Comparison of ENCODE assay signal across 8 mouse cellular contexts in genomic region chr3:67572918-67573317, GRCm38 (mm10). TPM values are rescaled to one million over a fixed set of nuclear protein-coding genes. Genes with fewer than 3 reads are reported as not detected.
DNase-seq lines count a peak whose midpoint lies in the region; ATAC-seq and TF ChIP-seq lines count a peak whose summit lies in the region.

No protein-coding gene starts in this region.

- peak; percentile 55 for ATAC-seq in midbrain, embryonic 12.5 days (ENCODE audit: low FRiP score, low read depth)
- ATAC-seq in monocyte, adult 5-6 weeks (replicated peaks; ENCODE audit: insufficient number of reproducible peaks, low FRiP score, low TSS enrichment, poor library complexity, severe bottlenecking), result no peak

- H3K27me3 ChIP-seq in cerebellum, adult 2 months (ENCODE audit: control insufficient read depth, insufficient read depth, low read length), result no peaks in the 10 kb centered on the region
- H3K27me3 ChIP-seq in limb, embryonic 10.5 days (ENCODE audit: low read depth, poor library complexity, severe bottlenecking), result peaks cover 12% of the 10 kb centered on the region; the same call in 1 of the 2 replicates
- peaks cover 41% of the 10 kb centered on the region for H3K27me3 ChIP-seq in midbrain, embryonic 12.5 days

- no peaks in the 10 kb centered on the region for H3K36me3 ChIP-seq in limb, embryonic 10.5 days
- no peaks in the 10 kb centered on the region for H3K36me3 ChIP-seq in midbrain, embryonic 12.5 days

- H3K4me2 ChIP-seq in midbrain, embryonic 12.5 days (replicated peaks), result no peak overlapping the region

- no peak overlapping the region for H3K4me3 ChIP-seq in cerebellum, adult 2 months (replicated peaks; ENCODE audit: insufficient read depth, low read depth, low read length)
- no peak overlapping the region for H3K4me3 ChIP-seq in limb, embryonic 10.5 days
- no peak overlapping the region for H3K4me3 ChIP-seq in midbrain, embryonic 12.5 days

- TF ChIP-seq CTCF in cerebellum, adult 2 months (IDR thresholded peaks at IDR 0.05; ENCODE audit: borderline replicate concordance, insufficient read depth, low read depth, low read length), result peak; percentile 60; the same call in 1 of the 2 replicates
- peak; percentile 74; the same call in 1 of the 2 replicates for TF ChIP-seq CTCF in brain, embryonic 14.5 days (IDR thresholded peaks at IDR 0.05; ENCODE audit: borderline replicate concordance, extremely low read depth, insufficient read depth, insufficient read length)

- no peak for TF ChIP-seq POLR2A in cerebellum, adult 2 months (IDR thresholded peaks at IDR 0.05; ENCODE audit: borderline replicate concordance, insufficient read depth, low read length)
- TF ChIP-seq POLR2A in brain, embryonic 14.5 days (IDR thresholded peaks at IDR 0.05; ENCODE audit: borderline replicate concordance, extremely low read depth, insufficient read depth, insufficient read length, poor library complexity, severe bottlenecking), result no peak

- no peak overlapping the region for H3K9ac ChIP-seq in midbrain, embryonic 12.5 days (replicated peaks)

- no peaks in the 10 kb centered on the region for H3K4me1 ChIP-seq in cerebellum, adult 2 months (ENCODE audit: control insufficient read depth, insufficient read depth, low read length)
- H3K4me1 ChIP-seq in limb, embryonic 10.5 days, result no peaks in the 10 kb centered on the region
- no peaks in the 10 kb centered on the region for H3K4me1 ChIP-seq in midbrain, embryonic 12.5 days

- 62% methylated on average over 4 of the region's 4 CpGs for WGBS in cerebellum, adult 2 months
- WGBS in limb, embryonic 10.5 days, result 66% methylated on average over 4 of the region's 4 CpGs
- 69% methylated on average over 4 of the region's 4 CpGs for WGBS in midbrain, embryonic 12.5 days

- no peak for DNase-seq in cerebellum, adult 2 months
- DNase-seq in cerebellum, adult 11-12 months, result no peak
- peak; percentile 60 for DNase-seq in 416B (ENCODE audit: low read depth)
- DNase-seq in brain, embryonic 14.5 days (ENCODE audit: low read depth), result peak; percentile 71
- DNase-seq in forelimb bud, embryonic 11.5 days (ENCODE audit: low read depth, low spot score), result peak; percentile 61
- DNase-seq in limb, embryonic 10.5 days (ENCODE audit: low spot score), result peak; percentile 43

- no peak overlapping the region for H3K27ac ChIP-seq in cerebellum, adult 2 months (ENCODE audit: insufficient read depth, low read length)
- no peak overlapping the region for H3K27ac ChIP-seq in limb, embryonic 10.5 days
- no peak overlapping the region for H3K27ac ChIP-seq in midbrain, embryonic 12.5 days (replicated peaks)

- H3K9me3 ChIP-seq in limb, embryonic 10.5 days (replicated peaks), result no peaks in the 10 kb centered on the region
- H3K9me3 ChIP-seq in midbrain, embryonic 12.5 days, result no peaks in the 10 kb centered on the region

RNA-seq across cellular contexts. Expression of gene Mfsd1, which starts 9.6 kb away (rescaled TPM):
- polyA plus RNA-seq in cerebellum, adult 2 months (2012; rRNA removed), result 21.4 and 23.6 TPM in 2 replicates
- 24.1 and 29.3 TPM in 2 replicates for polyA plus RNA-seq in brain, embryonic 14.5 days (2012; rRNA removed)
- polyA plus RNA-seq in limb, embryonic 10.5 days (2016; fragmentation: Nextera tagmentation; extraction: Ambion mirVana), result 59.7 and 61.5 TPM in 2 replicates
- 53.9 and 56.3 TPM in 2 replicates for polyA plus RNA-seq in midbrain, embryonic 12.5 days (2016; fragmentation: Nextera tagmentation; extraction: Ambion mirVana)
- 173 to 236 TPM (median 206 TPM) in 3 replicates for total RNA-seq in monocyte, adult 5-6 weeks (2017)

RNA-seq across cellular contexts. Expression of gene Rarres1, which starts 57.6 kb away (rescaled TPM):
- polyA plus RNA-seq in cerebellum, adult 2 months (2012; rRNA removed), result 2.2 and 3.0 TPM in 2 replicates
- 0.83 and 1.00 TPM in 2 replicates for polyA plus RNA-seq in brain, embryonic 14.5 days (2012; rRNA removed)
- polyA plus RNA-seq in limb, embryonic 10.5 days (2016; fragmentation: Nextera tagmentation; extraction: Ambion mirVana), result 0.95 and 5.5 TPM in 2 replicates
- polyA plus RNA-seq in midbrain, embryonic 12.5 days (2016; fragmentation: Nextera tagmentation; extraction: Ambion mirVana), result 0.86 and 1.1 TPM in 2 replicates
- not detected in 3 replicates for total RNA-seq in monocyte, adult 5-6 weeks (2017)

Comparison
In these comparisons a context has a peak if more than half of its experiments do, and no peak if none do; other contexts are left out.
1. DNase-seq: peak in 416B (single experiment), brain, embryonic 14.5 days (single experiment), forelimb bud, embryonic 11.5 days (single experiment) and limb, embryonic 10.5 days (single experiment); none in cerebellum, adult 2 months (0 of 2) and cerebellum, adult 11-12 months (single experiment).